In genomic region chr3:133513475-133513874, GRCm38 (mm10) we compare ENCODE assay signal across 11 mouse cellular contexts.
"Had no signal": no experiment of that assay in that cellular context is flagged by ENCODE, and none has a peak within 500 bp of the region (broad histone marks: within the 10 kb centered on the region; RNA-seq: fewer than 3 reads in every experiment).

No protein-coding gene starts in this region.

- DNase-seq: gastrocnemius, adult 2 months; gastrocnemius, postnatal 10 days; gastrocnemius, postnatal 25 days; heart, adult 18-20 months; heart, postnatal 14 days; heart, postnatal 36 days; kidney, adult 11 months; kidney, adult 2 months; kidney, adult 9 months; kidney, postnatal 36 days; left cerebral cortex, postnatal 4 days had no signal
